Mouse (Mus musculus): ENCODE measurements around the gene Hopx. TPM values are rescaled to one million over a fixed set of nuclear protein-coding genes. Genes with fewer than 3 reads are reported as not detected.

Hopx gene
- polyA plus RNA-seq, 1 experiment from 2014 or later, result 4.4 TPM

DNA sequence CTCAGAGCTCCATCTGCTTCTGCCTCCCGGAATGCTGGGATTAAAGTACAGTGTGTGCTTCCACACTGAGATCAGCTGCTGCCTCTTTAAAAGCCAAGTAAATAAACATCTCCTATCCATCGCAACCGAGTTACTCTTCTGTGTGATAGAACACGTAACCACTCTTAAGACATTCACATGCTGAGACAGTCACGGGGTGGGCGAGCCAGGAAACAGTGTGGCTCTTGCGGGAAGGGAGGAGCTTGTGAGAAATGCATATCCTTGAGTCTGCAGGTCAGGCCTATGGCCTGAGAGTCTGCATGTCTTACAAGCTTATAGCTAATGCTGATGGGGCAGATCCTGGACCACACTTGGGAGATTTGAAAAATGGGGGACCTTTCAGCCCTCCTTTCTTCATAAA is 28.4 kb downstream of the Hopx start:
- WGBS, result 77% methylated on average over 7 of the region's 7 CpGs
- H3K9ac ChIP-seq (ENCODE audit: low read depth, low read length), result no peak overlapping the region
- H3K27me3 ChIP-seq (replicated peaks; ENCODE audit: control insufficient read depth, insufficient read depth, low read length), result no peaks in the 10 kb centered on the region
- peaks cover 3% of the 10 kb centered on the region; the same call in 1 of the 2 replicates for H3K36me3 ChIP-seq (ENCODE audit: control insufficient read depth, insufficient read depth, low read length)
- no peak for ATAC-seq
- no peak overlapping the region for H3K27ac ChIP-seq (ENCODE audit: low read length)
- H3K4me2 ChIP-seq (ENCODE audit: low read depth, low read length), result no peak overlapping the region
- no peak overlapping the region for H3K4me3 ChIP-seq (ENCODE audit: low read length)
- H3K4me1 ChIP-seq (ENCODE audit: control insufficient read depth, insufficient read depth, low read length), result no peaks in the 10 kb centered on the region
- H3K9me3 ChIP-seq (ENCODE audit: control insufficient read depth, low read length), result no peaks in the 10 kb centered on the region

DNA sequence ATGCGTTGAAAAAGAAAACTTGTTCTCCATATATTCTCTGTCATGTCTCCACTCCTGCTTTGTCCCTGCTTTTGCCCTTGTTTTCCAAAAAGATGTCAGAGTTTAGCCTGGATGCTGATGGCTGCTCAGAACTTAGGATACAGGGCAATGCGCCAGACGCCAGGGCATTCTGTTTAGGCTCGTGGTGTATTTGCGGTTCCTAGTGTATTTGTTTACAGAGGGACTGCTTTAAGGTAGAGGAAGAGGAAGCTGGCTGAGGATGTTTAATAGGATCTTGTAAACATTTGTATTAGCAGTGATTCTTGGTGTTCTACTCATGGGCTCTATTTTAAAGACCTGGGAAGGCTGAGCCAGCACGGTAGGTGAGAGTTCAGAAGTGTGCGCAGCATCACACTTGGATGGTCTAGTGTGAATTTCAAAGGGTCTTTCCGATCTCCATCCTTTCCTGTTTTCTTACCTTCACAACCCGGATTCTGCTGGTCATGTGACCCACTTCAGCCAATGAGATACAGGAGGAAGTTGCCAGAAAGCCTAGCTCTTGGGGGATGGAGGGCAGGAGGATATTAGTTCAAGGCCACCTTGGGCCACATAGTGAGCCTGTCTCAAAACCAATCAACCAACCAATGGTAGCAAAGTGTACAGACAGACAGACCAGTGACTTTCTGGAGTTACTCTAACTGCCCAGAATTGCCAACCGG is 29.0 kb downstream of the Hopx start:
- Histone ChIP-seq H3K4me3 (ENCODE audit: low read length) (no peak overlapping the region), H3K9ac (ENCODE audit: low read depth, low read length) (no peak overlapping the region), H3K27me3 (replicated peaks; ENCODE audit: control insufficient read depth, insufficient read depth, low read length) (no peaks in the 10 kb centered on the region), H3K27ac (ENCODE audit: low read length) (no peak overlapping the region), H3K4me1 (ENCODE audit: control insufficient read depth, insufficient read depth, low read length) (no peaks in the 10 kb centered on the region), H3K9me3 (ENCODE audit: control insufficient read depth, low read length) (no peaks in the 10 kb centered on the region), H3K36me3 (ENCODE audit: control insufficient read depth, insufficient read depth, low read length) (peaks cover 3% of the 10 kb centered on the region; the same call in 1 of the 2 replicates), H3K4me2 (ENCODE audit: low read depth, low read length) (no peak overlapping the region)
- peak; percentile 38; the same call in 1 of the 2 replicates for ATAC-seq
- WGBS, result 64% methylated on average over 10 of the region's 10 CpGs

DNA sequence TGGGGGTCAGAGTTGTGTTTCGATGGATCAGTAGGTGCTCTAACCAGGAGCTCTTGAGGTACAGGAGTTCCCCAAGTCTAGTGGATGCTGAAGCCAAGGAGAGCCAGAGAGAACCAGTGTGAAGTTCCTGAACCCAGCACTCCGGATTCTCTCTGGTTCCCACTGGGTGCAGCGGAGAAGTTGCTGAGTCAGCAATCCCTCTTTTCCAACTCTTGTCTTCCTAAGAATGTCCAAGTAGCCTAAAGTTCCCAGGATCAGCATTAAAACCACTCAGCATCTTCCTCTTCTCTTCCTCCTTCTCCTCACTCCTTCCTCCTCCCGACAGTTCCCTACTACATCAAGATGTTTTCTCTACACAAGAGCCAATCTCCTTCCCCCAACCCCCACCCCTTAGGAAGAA is 30.5 kb downstream of the Hopx start:
- no peak for ATAC-seq
- Histone ChIP-seq H3K36me3 (ENCODE audit: control insufficient read depth, insufficient read depth, low read length) (peaks cover 3% of the 10 kb centered on the region; the same call in 1 of the 2 replicates), H3K4me3 (ENCODE audit: low read length) (no peak overlapping the region), H3K9ac (ENCODE audit: low read depth, low read length) (no peak overlapping the region), H3K27ac (ENCODE audit: low read length) (no peak overlapping the region), H3K27me3 (replicated peaks; ENCODE audit: control insufficient read depth, insufficient read depth, low read length) (no peaks in the 10 kb centered on the region), H3K4me1 (ENCODE audit: control insufficient read depth, insufficient read depth, low read length) (no peaks in the 10 kb centered on the region), H3K4me2 (ENCODE audit: low read depth, low read length) (no peak overlapping the region), H3K9me3 (ENCODE audit: control insufficient read depth, low read length) (no peaks in the 10 kb centered on the region)
- WGBS, result 97% methylated on average over 4 of the region's 4 CpGs

GRCm38 (mm10) chr5:77082735-77083134 is 32.2 kb downstream of the Hopx start:
- Histone ChIP-seq H3K4me3 (ENCODE audit: low read length) (no peak overlapping the region), H3K36me3 (ENCODE audit: control insufficient read depth, insufficient read depth, low read length) (peaks cover 3% of the 10 kb centered on the region; the same call in 1 of the 2 replicates), H3K9me3 (ENCODE audit: control insufficient read depth, low read length) (no peaks in the 10 kb centered on the region), H3K4me2 (ENCODE audit: low read depth, low read length) (no peak overlapping the region), H3K4me1 (ENCODE audit: control insufficient read depth, insufficient read depth, low read length) (no peaks in the 10 kb centered on the region), H3K9ac (ENCODE audit: low read depth, low read length) (no peak overlapping the region), H3K27ac (ENCODE audit: low read length) (no peak overlapping the region), H3K27me3 (replicated peaks; ENCODE audit: control insufficient read depth, insufficient read depth, low read length) (no peaks in the 10 kb centered on the region)
- 77% methylated on average over 7 of the region's 7 CpGs for WGBS
- ATAC-seq, result no peak

DNA sequence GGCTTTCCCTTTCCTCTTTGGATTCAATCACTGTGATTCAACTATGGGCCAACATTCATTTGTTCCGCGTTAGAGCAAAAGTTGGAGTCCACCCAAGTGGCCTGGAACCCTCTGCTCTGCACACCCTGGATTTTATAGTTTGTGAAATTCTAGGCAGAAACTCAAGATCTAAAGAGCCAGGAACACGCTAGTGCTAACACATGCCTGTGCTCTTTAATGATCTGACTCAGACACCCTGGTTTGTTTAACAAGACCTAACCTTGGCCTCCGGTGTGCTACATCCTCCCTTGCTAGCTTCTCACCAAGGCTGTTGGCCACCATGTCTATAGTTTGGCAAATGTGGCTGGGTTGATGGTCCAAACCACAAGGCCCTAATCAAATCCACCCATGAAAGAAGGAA is 34.2 kb downstream of the Hopx start:
- no peaks in the 10 kb centered on the region for H3K27me3 ChIP-seq (replicated peaks; ENCODE audit: control insufficient read depth, insufficient read depth, low read length)
- no peak for ATAC-seq
- H3K27ac ChIP-seq (ENCODE audit: low read length), result no peak overlapping the region
- H3K9ac ChIP-seq (ENCODE audit: low read depth, low read length), result no peak overlapping the region
- H3K4me1 ChIP-seq (ENCODE audit: control insufficient read depth, insufficient read depth, low read length), result no peaks in the 10 kb centered on the region
- H3K4me3 ChIP-seq (ENCODE audit: low read length), result no peak overlapping the region
- no peak overlapping the region for H3K4me2 ChIP-seq (ENCODE audit: low read depth, low read length)
- H3K9me3 ChIP-seq (ENCODE audit: control insufficient read depth, low read length), result no peaks in the 10 kb centered on the region
- H3K36me3 ChIP-seq (ENCODE audit: control insufficient read depth, insufficient read depth, low read length), result no peaks in the 10 kb centered on the region
- 93% methylated on average over 4 of the region's 4 CpGs for WGBS

- H3K4me3 ChIP-seq (ENCODE audit: low read length), result no peak overlapping the region
- no peak for ATAC-seq
- H3K36me3 ChIP-seq (ENCODE audit: control insufficient read depth, insufficient read depth, low read length), result no peaks in the 10 kb centered on the region
- H3K27ac ChIP-seq (ENCODE audit: low read length), result no peak overlapping the region
- no peaks in the 10 kb centered on the region for H3K4me1 ChIP-seq (ENCODE audit: control insufficient read depth, insufficient read depth, low read length)
- no peaks in the 10 kb centered on the region for H3K27me3 ChIP-seq (replicated peaks; ENCODE audit: control insufficient read depth, insufficient read depth, low read length)
- 93% methylated on average over 4 of the region's 4 CpGs for WGBS
- H3K9ac ChIP-seq (ENCODE audit: low read depth, low read length), result no peak overlapping the region
- no peak overlapping the region for H3K4me2 ChIP-seq (ENCODE audit: low read depth, low read length)
- H3K9me3 ChIP-seq (ENCODE audit: control insufficient read depth, low read length), result no peaks in the 10 kb centered on the region
Measured at GRCm38 (mm10) chr5:77075951-77076350, 39.0 kb downstream of the Hopx start.

GRCm38 (mm10) chr5:77074914-77075313 is 40.0 kb downstream of the Hopx start:
- Histone ChIP-seq H3K27me3 (replicated peaks; ENCODE audit: control insufficient read depth, insufficient read depth, low read length) (no peaks in the 10 kb centered on the region), H3K9me3 (ENCODE audit: control insufficient read depth, low read length) (no peaks in the 10 kb centered on the region), H3K4me1 (ENCODE audit: control insufficient read depth, insufficient read depth, low read length) (no peaks in the 10 kb centered on the region), H3K9ac (ENCODE audit: low read depth, low read length) (no peak overlapping the region), H3K4me2 (ENCODE audit: low read depth, low read length) (no peak overlapping the region), H3K4me3 (ENCODE audit: low read length) (no peak overlapping the region), H3K36me3 (ENCODE audit: control insufficient read depth, insufficient read depth, low read length) (no peaks in the 10 kb centered on the region), H3K27ac (ENCODE audit: low read length) (no peak overlapping the region)
- no peak for ATAC-seq
- WGBS, result 73% methylated on average over 2 of the region's 2 CpGs

DNA sequence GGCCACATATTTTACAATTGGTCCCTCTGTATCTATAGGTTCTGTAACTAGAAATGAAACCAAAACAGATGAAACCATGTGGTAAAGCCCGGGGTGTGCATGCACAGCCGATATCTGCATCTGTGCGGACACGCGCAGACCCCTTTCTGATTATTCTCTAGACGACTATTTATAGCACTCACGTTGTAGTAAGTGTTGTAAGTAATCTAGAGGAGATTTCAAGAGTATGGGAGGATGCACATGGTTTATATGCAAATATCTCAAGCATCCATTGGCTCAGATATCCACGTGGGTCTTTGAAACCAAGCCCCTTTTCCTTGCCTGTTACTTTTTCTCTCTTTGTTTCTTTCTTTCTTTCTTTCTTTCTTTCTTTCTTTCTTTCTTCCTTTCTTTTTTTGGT is 41.1 kb downstream of the Hopx start:
- Histone ChIP-seq H3K4me2 (ENCODE audit: low read depth, low read length) (no peak overlapping the region), H3K9me3 (ENCODE audit: control insufficient read depth, low read length) (no peaks in the 10 kb centered on the region), H3K9ac (ENCODE audit: low read depth, low read length) (no peak overlapping the region), H3K36me3 (ENCODE audit: control insufficient read depth, insufficient read depth, low read length) (no peaks in the 10 kb centered on the region), H3K4me3 (ENCODE audit: low read length) (no peak overlapping the region), H3K4me1 (ENCODE audit: control insufficient read depth, insufficient read depth, low read length) (no peaks in the 10 kb centered on the region), H3K27me3 (replicated peaks; ENCODE audit: control insufficient read depth, insufficient read depth, low read length) (no peaks in the 10 kb centered on the region), H3K27ac (ENCODE audit: low read length) (no peak overlapping the region)
- no peak for ATAC-seq
- WGBS, result 82% methylated on average over 8 of the region's 8 CpGs

DNA sequence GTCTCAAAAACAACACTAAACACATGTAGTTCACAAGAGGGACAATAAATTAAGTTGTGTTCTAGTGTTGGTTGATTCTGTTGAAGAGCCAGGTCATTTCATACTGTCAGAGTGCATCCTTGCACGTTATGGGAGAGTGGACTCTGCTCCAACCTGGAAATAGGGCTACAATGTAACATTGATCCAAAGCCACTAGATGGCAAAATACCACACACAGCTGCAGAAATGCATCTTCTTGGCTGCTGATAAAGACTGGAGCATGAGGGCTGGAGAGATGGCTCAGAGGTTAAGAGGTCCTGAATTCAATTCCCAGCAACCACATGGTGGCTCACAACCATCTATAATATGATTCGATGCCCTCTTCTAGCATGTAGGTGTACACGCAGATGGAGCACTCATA is 43.3 kb downstream of the Hopx start:
- ATAC-seq, result no peak
- Histone ChIP-seq H3K4me3 (ENCODE audit: low read length) (no peak overlapping the region), H3K4me1 (ENCODE audit: control insufficient read depth, insufficient read depth, low read length) (no peaks in the 10 kb centered on the region), H3K9me3 (ENCODE audit: control insufficient read depth, low read length) (no peaks in the 10 kb centered on the region), H3K4me2 (ENCODE audit: low read depth, low read length) (no peak overlapping the region), H3K27ac (ENCODE audit: low read length) (no peak overlapping the region), H3K9ac (ENCODE audit: low read depth, low read length) (no peak overlapping the region), H3K27me3 (replicated peaks; ENCODE audit: control insufficient read depth, insufficient read depth, low read length) (no peaks in the 10 kb centered on the region), H3K36me3 (ENCODE audit: control insufficient read depth, insufficient read depth, low read length) (no peaks in the 10 kb centered on the region)
- 80% methylated on average over 3 of the region's 3 CpGs for WGBS

DNA sequence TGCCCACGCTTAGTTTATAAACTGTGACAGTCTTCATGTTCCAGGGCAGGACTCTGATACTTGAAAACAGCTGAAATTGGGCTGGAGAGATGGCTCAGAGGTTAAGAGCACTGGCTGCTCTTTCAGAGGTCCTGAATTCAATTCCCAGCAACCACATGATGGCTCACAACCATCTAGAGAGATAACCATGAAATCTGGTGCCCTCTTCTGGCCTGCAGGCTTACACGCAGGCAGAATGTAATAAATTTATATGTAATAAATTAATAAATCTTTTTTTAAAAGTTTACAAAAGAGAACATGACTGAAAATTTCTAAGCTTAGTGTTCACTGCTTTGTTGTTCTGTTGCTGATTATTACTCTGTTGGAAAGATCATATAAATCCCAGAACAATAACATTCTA is 43.9 kb downstream of the Hopx start:
- Histone ChIP-seq H3K4me1 (ENCODE audit: control insufficient read depth, insufficient read depth, low read length) (no peaks in the 10 kb centered on the region), H3K4me3 (ENCODE audit: low read length) (no peak overlapping the region), H3K4me2 (ENCODE audit: low read depth, low read length) (no peak overlapping the region), H3K27me3 (replicated peaks; ENCODE audit: control insufficient read depth, insufficient read depth, low read length) (no peaks in the 10 kb centered on the region), H3K9me3 (ENCODE audit: control insufficient read depth, low read length) (no peaks in the 10 kb centered on the region), H3K36me3 (ENCODE audit: control insufficient read depth, insufficient read depth, low read length) (no peaks in the 10 kb centered on the region), H3K27ac (ENCODE audit: low read length) (no peak overlapping the region), H3K9ac (ENCODE audit: low read depth, low read length) (no peak overlapping the region)
- 84% methylated on average over 2 of the region's 2 CpGs for WGBS
- ATAC-seq, result no peak

All from intestine, embryonic 16.5 days (tissue).